Mouse (Mus musculus): ENCODE measurements around the gene Kcnk5.

Gene Kcnk5

DNA sequence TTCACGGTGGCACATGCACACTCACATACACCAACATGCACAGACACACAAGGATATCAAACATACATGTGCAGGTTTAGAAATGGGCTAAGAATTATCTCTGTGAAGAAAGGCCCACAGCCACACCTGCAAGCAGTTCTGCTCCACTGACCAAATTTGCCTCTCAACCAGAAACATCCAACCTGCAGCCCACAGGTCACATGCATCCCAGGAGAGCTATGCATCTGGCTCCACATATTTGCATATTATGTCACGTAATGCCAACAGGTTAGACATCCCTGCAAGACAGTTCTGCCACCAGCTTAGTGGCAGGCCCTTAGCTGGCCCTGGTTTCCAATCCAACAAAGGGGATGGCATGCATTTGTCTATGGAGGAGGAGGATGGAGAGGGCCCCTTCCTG lies 13.6 kb downstream of the Kcnk5 start:
- no peak for DNase-seq (ENCODE audit: low read depth, low spot score)

GRCm38 (mm10) chr14:20165413-20165812 lies 16.2 kb downstream of the Kcnk5 start:
- no peak for DNase-seq (ENCODE audit: low read depth, low spot score)

- DNase-seq (ENCODE audit: low read depth, low spot score) = no peak
These were observed 17.2 kb downstream of the Kcnk5 start for GRCm38 (mm10) chr14:20164438-20164837.

DNA sequence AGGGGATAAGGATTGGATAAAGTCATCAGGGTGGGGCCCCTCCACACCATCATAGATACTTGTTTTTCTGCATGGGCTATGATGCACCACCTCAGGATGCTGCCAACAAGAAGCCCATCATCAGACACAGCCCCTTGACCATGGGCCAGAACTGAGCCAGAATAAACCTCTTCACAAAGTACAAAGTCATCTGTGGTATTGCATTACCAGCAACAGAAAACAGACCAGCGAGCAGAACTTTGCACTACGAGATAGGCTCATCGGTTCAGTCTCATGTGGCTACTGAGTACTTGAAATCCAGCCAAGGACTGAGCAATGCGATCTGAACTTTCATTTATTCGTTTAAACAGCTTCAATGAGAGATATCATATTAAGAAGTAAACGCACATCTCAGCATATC lies 18.9 kb downstream of the Kcnk5 start:
- DNase-seq (ENCODE audit: low read depth, low spot score) = no peak

- DNase-seq (ENCODE audit: low read depth, low spot score) = no peak
These were observed 22.6 kb downstream of the Kcnk5 start for GRCm38 (mm10) chr14:20158727-20159681.

DNA sequence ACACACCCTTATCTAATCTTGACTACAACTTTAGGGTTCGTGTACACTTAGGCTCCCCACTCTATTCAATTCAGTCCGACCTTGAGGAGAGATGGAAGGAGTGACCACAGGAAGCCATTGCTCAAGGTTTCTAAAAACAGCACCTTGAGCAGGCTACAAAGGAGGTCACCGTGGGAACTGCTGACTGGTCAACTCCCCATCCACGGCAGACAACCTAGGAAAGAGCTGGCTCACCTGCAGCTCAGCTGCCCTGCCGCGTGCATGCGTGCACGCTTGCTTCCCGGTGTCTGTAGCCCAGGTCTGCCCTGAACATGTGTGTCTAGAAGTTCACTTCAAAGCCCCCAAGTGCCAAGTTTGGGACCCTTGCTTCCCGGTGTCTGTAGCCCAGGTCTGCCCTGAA lies 24.0 kb downstream of the Kcnk5 start:
- no peak for DNase-seq (ENCODE audit: low read depth, low spot score)

GRCm38 (mm10) chr14:20155718-20156117 lies 25.9 kb downstream of the Kcnk5 start:
- DNase-seq (ENCODE audit: low read depth, low spot score) = no peak

GRCm38 (mm10) chr14:20154937-20155336 lies 26.7 kb downstream of the Kcnk5 start:
- DNase-seq (ENCODE audit: low read depth, low spot score) = no peak

GRCm38 (mm10) chr14:20154245-20154644 lies 27.4 kb downstream of the Kcnk5 start:
- no peak for DNase-seq (ENCODE audit: low read depth, low spot score)

GRCm38 (mm10) chr14:20149127-20150080 lies 32.2 kb downstream of the Kcnk5 start:
- no peak for DNase-seq (ENCODE audit: low read depth, low spot score)

DNA sequence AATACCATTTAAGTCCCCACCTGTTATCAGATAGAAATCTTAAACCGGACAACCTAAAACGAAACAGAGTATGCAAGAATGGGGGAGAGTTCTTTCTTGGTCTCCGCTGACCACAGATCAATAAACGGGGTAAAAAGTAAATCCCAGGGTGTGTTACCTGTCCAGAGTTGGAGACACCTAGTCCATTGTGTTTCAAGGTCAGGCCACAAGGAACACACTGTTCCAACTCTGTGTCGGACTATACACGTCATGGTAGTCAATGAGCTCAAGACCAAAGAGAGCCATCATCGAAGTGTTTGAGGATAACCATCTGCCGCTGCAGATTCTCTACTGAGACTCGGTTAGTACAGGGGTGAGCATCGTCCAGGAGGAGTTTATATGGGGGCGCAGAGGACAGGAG lies 33.1 kb downstream of the Kcnk5 start:
- no peak for DNase-seq (ENCODE audit: low read depth, low spot score)

DNA sequence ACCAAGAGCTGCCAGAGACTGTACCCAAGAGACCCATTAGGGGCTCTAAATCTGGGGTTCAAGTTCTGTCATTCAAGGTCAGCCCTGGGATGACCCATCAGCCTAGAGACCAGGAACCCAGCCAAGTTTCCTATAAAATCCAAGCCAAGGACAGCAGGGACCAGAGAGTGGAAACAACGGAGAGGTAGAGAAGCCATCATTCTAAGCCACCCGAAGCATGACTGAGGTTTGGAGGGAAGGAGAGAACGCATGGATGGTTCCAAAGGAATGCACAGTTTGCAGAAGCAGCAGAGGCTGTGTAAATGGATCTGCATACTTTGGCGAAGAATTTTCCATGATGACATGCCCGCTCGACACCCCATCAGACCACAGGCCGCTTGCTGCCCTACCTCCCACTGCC lies 33.8 kb downstream of the Kcnk5 start:
- no peak for DNase-seq (ENCODE audit: low read depth, low spot score)

DNA sequence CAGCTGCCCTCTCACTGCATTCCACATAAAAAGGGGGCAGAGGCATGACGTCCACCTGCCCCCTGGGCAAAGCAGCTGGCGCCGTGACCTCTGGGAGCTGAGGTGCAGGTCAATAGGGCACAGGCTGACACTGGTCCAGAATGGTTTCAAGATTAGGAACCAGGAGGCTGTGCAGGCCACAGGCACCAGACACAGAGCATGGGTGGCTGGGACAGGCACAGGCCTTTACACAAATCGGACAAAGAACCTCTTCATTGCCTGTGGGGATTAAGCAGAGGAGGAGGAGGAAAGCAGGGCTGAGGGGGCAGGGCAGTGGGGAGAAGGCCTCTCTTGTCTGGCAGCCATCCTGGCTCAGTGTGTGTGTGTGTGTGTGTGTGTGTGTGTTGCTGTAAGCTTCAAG lies 37.5 kb downstream of the Kcnk5 start:
- no peak for DNase-seq (ENCODE audit: low read depth, low spot score)

DNA sequence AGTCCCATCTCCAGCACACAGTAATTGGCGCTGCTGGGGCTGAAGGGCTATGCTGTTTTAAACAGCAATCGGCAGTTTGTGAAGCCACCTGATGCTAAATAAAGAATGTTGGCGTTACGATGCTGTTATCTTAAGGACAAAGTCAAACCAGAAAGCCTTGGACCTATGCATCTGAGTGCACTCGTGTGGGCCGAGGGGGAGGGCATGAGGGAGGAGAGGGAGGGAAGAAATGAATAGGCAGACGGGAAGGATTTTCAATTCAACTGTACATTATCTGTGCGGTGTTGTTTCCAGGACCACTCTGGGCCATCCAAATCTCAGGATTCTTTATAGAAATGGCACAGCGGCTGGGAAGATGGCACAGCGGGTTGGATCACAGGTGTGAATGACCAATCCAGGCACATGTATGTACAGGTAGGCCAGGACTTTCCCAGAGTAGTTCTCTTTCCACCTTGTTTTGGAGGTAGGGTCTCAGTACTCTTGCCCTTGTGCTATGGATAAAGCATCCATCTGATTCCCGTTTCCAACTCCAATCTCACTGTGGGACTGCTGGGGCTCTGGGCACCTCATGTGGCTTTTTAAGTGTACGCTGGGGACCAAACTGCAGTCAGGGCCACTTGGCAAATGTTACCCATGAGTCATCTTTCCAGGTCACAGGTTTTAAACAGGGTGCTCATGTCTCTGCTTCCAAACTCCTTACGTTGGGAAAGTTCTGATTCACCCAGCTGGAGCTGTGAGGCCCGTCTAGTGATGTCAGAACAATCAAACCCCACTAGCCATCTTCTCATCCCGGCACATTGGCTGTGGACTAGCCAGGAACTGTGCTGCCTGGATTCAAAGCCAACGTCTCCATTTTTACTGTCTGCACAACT lies 42.9 kb downstream of the Kcnk5 start, which contains the start of gene Saysd1:
TSS of gene Saysd1 (minus strand) at position 51 of the 872 bp plus-strand sequence.
- DNase-seq (ENCODE audit: low read depth, low spot score) = no peak

- no peak for DNase-seq (ENCODE audit: low read depth, low spot score)
These were observed 46.5 kb downstream of the Kcnk5 start for GRCm38 (mm10) chr14:20134965-20135671.

- no peak for DNase-seq (ENCODE audit: low read depth, low spot score)
These were observed 53.4 kb downstream of the Kcnk5 start for GRCm38 (mm10) chr14:20128162-20128561.

GRCm38 (mm10) chr14:20127406-20128087 lies 54.1 kb downstream of the Kcnk5 start:
- DNase-seq (ENCODE audit: low read depth, low spot score) = no peak

DNA sequence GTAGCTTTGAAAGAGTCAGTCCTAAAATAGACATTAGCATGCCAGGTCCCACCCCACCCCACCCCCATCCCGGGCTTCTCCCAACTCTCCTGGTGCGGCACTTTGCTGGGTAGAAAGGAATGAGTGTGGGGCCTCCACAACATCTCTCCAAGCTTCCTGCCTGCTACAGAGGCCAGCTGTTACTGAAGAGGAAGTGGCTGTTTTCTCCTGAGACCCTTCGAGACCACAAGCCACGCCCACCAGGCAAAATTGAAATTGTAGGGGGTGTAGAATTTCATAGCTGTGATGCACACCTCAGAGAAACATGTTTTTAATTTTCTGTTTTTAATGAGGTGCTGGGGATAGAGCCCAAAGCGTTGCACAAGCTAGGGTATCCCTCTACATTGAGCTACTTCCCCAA lies 60.7 kb downstream of the Kcnk5 start:
- DNase-seq (ENCODE audit: low read depth, low spot score) = no peak

- DNase-seq (ENCODE audit: low read depth, low spot score) = no peak
These were observed 61.6 kb downstream of the Kcnk5 start for GRCm38 (mm10) chr14:20120012-20120411.

- DNase-seq (ENCODE audit: low read depth, low spot score) = no peak
These were observed 65.4 kb downstream of the Kcnk5 start for GRCm38 (mm10) chr14:20116149-20116605.
